Mouse (Mus musculus) liver, embryonic 12.5 days (tissue): Measurements from ENCODE around the gene Atp6v1g1. TPM values are rescaled to one million over a fixed set of nuclear protein-coding genes. Genes with fewer than 3 reads are reported as not detected.
A peak's percentile ranks its signal among the peaks of the same experiment; 100 is the strongest.

Experiments
- ATAC-seq: fragments of 200-750 bp; cut with Nextera tagmentation; 2 replicates; pipeline ENCODE4 v1.8.0; 2017; ENCODE audit warnings: moderate number of reproducible peaks, mild to moderate bottlenecking, moderate library complexity
- H3K27ac ChIP-seq: fragments of 300-500 bp; sonication (generic); 2 replicates; pipeline ENCODE4 v1.5.1; 2016; ENCODE audit warnings: mild to moderate bottlenecking
- H3K27me3 ChIP-seq: fragments of 300-500 bp; sonication (generic); replicated peaks from 2 replicates; pipeline ENCODE4 v1.6.1; 2016; ENCODE audit warnings: mild to moderate bottlenecking, moderate library complexity
- H3K36me3 ChIP-seq: fragments of 300-500 bp; sonication (generic); 2 replicates; pipeline ENCODE4 v1.6.1; 2016; ENCODE audit warnings: mild to moderate bottlenecking, moderate library complexity
- H3K4me1 ChIP-seq: fragments of 300-500 bp; sonication (generic); 2 replicates; pipeline ENCODE4 v1.6.1; 2016
- H3K4me2 ChIP-seq: fragments of 300-500 bp; sonication (generic); 2 replicates; pipeline ENCODE4 v1.6.1; 2016; ENCODE audit warnings: mild to moderate bottlenecking, moderate library complexity
- H3K4me3 ChIP-seq: fragments of 300-500 bp; sonication (generic); 2 replicates; pipeline ENCODE4 v1.5.1; 2016; ENCODE audit warnings: mild to moderate bottlenecking, moderate library complexity
- H3K9ac ChIP-seq: fragments of 300-500 bp; sonication (generic); 2 replicates; pipeline ENCODE4 v1.6.1; 2016; ENCODE audit warnings: mild to moderate bottlenecking, moderate library complexity
- H3K9me3 ChIP-seq: fragments of 300-500 bp; sonication (generic); replicated peaks from 2 replicates; pipeline ENCODE4 v1.6.1; 2016; ENCODE audit warnings: mild to moderate bottlenecking, moderate library complexity
- WGBS: fragments of 180-500 bp; shearing (Covaris S2); methylation state at CpG from one replicate; pipeline ENCODE4 v1.1.7; 2016; ENCODE audit not compliant: insufficient replicate concordance; 5-methylcytosine and 5-hydroxymethylcytosine counted together
- polyA plus RNA-seq: library from polyadenylated mRNA; unstranded; fragments of >200 nt; fragmentation: Nextera tagmentation; extraction: Ambion mirVana; gene quantifications from 2 replicates; pipeline ENCODE4 v1.2.1, GENCODE M21; 2016

Atp6v1g1 gene
- polyA plus RNA-seq, 1 experiment from 2014 or later = 124 TPM

DNA sequence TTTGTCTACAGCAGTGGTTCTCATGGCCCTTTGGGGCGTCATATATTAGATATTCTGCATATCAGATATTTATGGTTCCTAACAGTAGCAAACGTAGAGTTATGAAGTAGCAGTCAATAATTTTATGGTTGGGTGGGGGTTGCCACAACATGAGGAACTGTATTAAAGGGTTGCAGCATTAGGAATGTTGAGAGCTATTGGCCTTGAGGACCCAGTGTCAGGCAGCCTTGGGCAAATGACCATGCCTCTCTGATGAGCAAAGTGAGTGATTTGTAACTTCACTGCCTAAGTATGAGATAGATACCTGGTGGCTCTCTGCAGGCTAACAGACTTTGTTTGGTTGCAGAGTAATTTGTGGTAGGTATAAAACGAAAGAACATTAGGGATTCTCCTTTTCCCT lies 6.3 kb downstream of the Atp6v1g1 start:
- no peak overlapping the region for H3K4me2 ChIP-seq
- H3K27ac ChIP-seq = no peak overlapping the region
- H3K36me3 ChIP-seq = peaks cover 59% of the 10 kb centered on the region
- WGBS = 77% methylated on average over 3 of the region's 3 CpGs
- peaks cover 23% of the 10 kb centered on the region for H3K4me1 ChIP-seq
- ATAC-seq = no peak
- H3K9ac ChIP-seq = no peak overlapping the region
- no peaks in the 10 kb centered on the region for H3K9me3 ChIP-seq
- H3K4me3 ChIP-seq = no peak overlapping the region
- H3K27me3 ChIP-seq = no peaks in the 10 kb centered on the region

DNA sequence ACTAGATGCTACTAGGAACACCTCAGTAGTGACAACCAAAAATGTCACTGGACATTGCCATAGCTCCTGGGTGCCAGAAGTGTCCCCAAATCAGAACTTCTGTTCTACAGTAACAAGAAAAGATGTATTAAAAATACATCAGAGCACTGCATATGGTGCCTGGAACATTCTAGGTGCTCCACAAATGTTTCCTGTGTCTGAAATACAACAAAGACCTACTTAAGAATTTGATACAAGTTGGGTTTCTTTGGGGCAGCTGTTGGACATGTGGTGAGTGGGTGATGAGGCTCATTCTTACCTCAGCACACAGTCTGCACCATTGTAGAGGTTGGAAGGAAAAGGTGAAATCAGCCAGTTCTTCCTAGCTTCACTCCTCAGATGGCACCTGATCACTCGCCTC lies 8.3 kb downstream of the Atp6v1g1 start:
- Histone ChIP-seq H3K36me3 (peaks cover 57% of the 10 kb centered on the region), H3K27ac (no peak overlapping the region), H3K9me3 (no peaks in the 10 kb centered on the region), H3K4me2 (no peak overlapping the region), H3K4me3 (no peak overlapping the region), H3K4me1 (peaks cover 23% of the 10 kb centered on the region), H3K27me3 (no peaks in the 10 kb centered on the region), H3K9ac (no peak overlapping the region)
- WGBS = 92% methylated on average over 1 of the region's 1 CpGs
- no peak for ATAC-seq

DNA sequence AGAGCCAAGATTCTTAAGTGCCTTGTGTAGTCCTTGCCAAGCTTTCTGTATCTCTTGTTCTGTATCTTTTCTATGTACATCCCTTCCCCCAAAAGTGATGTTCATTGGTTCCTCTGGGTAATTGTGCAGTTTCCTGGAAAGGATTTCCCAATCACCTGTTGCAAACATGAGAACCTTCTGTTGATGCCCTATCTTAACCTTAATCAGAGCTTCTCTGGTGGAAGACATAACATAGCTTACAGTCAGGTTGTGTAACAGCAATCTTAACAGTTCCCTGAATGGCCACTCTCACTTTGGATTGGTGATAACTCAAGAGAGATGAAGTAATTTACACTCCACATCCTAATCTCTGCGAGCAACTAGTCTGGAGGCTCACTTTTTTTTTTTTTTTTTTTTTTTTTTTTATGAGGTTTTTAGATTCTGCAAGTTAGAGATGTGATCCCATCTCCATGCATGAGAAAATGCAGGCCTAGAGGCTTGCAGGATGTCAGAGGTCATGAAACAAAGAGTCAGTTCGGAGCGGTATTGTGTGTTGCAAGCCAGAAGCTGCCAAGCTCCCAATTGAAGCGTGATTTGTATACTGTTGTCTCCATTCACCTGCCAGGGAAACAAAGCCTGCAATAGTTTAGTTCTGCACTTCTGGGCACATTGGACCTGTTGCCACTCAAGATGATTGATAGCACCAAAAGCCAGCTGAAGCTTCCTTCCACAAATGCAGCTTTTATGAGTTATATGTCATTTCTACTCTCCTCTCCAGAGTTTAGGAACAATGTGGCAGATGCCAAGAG lies 9.4 kb downstream of the Atp6v1g1 start:
- H3K4me2 ChIP-seq = no peak overlapping the region
- H3K27ac ChIP-seq = no peak overlapping the region
- peaks cover 46% of the 10 kb centered on the region for H3K36me3 ChIP-seq
- 82% methylated on average over 4 of the region's 4 CpGs for WGBS
- ATAC-seq = no peak
- H3K9me3 ChIP-seq = no peaks in the 10 kb centered on the region
- no peak overlapping the region for H3K4me3 ChIP-seq
- no peaks in the 10 kb centered on the region for H3K27me3 ChIP-seq
- H3K4me1 ChIP-seq = peaks cover 30% of the 10 kb centered on the region
- no peak overlapping the region for H3K9ac ChIP-seq

DNA sequence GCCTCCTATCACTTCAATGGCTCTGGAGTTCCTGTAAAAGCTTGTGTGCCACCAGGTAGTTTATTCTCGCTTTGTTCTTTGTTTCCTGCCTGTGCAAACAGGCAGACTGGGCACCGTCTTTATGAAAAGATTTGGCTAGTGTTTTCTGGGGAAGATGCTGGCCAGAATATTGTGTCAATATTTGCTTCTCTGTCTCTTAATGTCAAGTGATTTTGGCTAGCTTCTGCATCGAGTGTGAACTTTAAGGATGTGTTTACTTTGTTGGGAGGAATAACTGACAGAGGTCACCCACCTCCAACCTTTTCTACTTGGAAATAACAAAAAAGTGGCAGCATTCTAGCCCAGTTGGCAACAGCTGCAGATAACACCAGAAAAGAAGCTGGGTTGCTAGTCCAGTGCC lies 10.0 kb downstream of the Atp6v1g1 start:
- Histone ChIP-seq H3K36me3 (peaks cover 40% of the 10 kb centered on the region), H3K4me1 (peaks cover 37% of the 10 kb centered on the region), H3K4me2 (no peak overlapping the region), H3K27ac (no peak overlapping the region), H3K4me3 (no peak overlapping the region), H3K9ac (no peak overlapping the region), H3K9me3 (no peaks in the 10 kb centered on the region), H3K27me3 (no peaks in the 10 kb centered on the region)
- ATAC-seq = no peak
- WGBS = 63% methylated on average over 3 of the region's 3 CpGs

DNA sequence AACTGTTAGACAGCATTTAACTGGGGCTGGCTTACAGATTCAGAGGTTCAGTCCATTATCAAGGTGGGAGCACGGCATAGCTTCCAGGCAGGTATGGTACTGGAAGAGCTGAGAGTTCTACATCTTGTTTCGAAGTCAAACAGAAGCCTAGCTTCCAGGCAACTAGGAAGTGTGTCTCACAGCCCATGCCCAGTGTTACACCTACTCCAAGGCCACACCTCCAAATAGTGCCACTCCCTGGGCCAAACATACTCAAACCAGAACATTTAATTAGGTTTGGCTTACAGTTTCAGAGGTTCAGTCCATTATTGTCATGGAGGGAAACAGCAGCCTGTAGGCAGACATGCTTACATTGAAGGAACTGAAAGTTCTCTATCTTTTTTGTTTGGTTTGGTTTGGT lies 10.5 kb downstream of the Atp6v1g1 start:
- Histone ChIP-seq H3K9ac (no peak overlapping the region), H3K4me2 (no peak overlapping the region), H3K27ac (no peak overlapping the region), H3K4me1 (peaks cover 42% of the 10 kb centered on the region), H3K27me3 (no peaks in the 10 kb centered on the region), H3K9me3 (no peaks in the 10 kb centered on the region), H3K4me3 (no peak overlapping the region), H3K36me3 (peaks cover 37% of the 10 kb centered on the region)
- no peak for ATAC-seq
- WGBS = 82% methylated on average over 2 of the region's 2 CpGs

DNA sequence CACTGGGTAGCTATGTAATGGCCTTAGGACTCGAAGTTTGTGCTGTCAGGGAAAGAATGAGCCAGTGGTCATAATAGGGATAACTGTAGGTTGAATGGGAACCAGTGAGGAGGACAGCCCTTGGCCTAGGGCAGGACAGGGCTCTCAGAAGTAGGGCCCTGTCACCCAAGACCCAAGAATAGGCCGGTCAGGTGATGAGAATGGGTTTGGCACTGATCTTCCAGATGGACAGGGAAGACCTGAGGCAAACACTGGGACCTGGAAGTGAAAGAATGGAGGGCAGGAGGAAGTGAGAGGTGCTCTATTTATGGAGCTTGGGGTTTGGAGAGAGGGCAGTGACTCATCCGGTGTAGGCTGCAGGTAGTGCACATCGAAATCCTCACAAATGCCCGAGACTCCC lies 12.1 kb downstream of the Atp6v1g1 start:
- H3K9ac ChIP-seq = no peak overlapping the region
- no peaks in the 10 kb centered on the region for H3K9me3 ChIP-seq
- ATAC-seq = no peak
- peaks cover 25% of the 10 kb centered on the region for H3K36me3 ChIP-seq
- no peak overlapping the region for H3K4me3 ChIP-seq
- H3K27me3 ChIP-seq = no peaks in the 10 kb centered on the region
- peaks cover 57% of the 10 kb centered on the region for H3K4me1 ChIP-seq
- no peak overlapping the region for H3K27ac ChIP-seq
- WGBS = 57% methylated on average over 5 of the region's 5 CpGs
- H3K4me2 ChIP-seq = peak overlapping the region; percentile 83; the same call in 1 of the 2 replicates

DNA sequence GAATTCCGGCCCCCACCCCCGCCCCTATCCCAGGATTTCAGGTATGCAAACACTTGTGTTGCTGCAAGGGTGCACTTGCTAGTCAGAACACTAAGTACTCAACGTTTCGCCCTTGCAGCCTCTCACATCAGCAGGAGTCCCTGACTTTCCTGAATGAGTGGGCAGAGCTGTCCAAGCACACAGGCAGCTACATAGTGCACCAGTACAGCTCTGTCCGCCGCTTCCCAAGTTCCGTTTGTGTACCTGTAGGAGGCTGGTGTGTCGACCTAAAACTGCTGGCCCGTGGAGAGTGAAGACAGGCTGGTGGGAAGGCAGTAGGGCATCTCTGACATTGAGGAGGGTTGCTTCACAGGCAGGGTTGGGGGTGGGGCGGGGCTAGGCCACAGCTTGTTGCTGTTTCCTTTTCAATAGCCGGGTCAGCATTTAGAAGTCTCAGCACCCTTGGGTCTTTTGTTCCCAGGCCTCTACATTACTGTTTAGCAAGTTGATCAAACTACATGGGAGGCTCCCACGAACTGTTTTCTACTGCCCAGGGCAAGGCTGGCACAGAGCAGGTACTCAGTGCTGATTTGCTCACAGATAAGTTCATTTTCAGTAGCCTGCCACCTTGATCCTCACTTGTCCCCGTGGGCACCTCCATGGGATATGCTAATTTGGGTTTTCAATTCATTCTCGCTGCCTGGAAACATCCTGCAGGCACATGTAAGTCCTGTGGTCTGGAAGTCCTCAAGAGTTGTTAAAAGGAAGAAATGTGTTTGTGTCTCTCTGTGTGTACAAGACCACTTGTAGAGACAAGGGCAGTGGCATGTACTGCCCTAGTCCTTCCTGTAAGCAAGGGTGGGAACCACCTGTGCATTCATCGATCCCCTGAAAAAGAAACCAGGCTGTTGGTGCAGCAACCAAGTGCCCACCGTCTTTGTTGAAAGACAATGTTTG lies 12.8 kb downstream of the Atp6v1g1 start:
- Histone ChIP-seq H3K4me3 (peak overlapping the region; percentile 73), H3K4me1 (peaks cover 63% of the 10 kb centered on the region), H3K4me2 (peak overlapping the region; percentile 83), H3K9ac (peak overlapping the region; percentile 77; the same call in 1 of the 2 replicates), H3K27me3 (no peaks in the 10 kb centered on the region), H3K9me3 (no peaks in the 10 kb centered on the region), H3K36me3 (peaks cover 18% of the 10 kb centered on the region), H3K27ac (peak overlapping the region; percentile 73; the same call in 1 of the 2 replicates)
- 33% methylated on average over 16 of the region's 16 CpGs for WGBS
- ATAC-seq = no peak

DNA sequence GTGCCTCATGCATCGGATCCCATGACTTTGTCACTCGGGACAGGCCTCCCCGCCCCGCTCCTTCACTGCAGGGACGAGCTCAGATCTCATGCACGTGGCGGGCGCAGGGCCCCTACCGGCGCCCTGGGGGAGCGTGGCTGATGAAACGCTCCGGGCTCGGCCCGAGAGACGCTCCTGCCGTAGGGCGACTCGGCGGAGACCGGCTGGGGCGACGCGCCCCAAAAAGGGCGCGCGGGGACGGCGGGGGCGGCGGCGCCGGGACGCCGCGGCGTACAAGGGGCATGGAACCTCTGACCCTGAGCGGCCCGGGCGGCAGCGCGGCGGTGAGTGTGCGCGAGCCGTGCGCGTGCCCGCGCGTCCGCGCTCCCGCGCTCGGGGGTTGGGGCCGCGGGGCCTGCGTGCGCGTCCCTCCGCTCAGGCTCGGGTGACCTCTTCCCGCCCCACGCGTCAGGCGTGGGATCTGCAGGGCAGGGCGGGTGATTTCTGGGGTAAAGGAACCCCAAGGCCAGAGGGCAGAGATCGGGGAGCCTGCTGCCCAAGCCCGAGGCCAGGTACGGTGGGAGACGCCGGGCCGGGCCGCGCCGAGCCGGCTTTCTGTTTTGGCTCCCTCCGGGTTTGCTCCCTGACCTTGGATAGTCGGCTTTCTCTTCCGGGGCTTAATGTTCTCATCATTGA lies 14.0 kb downstream of the Atp6v1g1 start, which contains the start of gene Tmem268:
Tmem268 (plus strand) TSS at position 375 of the 675 bp plus-strand sequence.
- Histone ChIP-seq H3K27ac (peak within 1 kb of the TSS; percentile 73), H3K9me3 (no peaks in the 10 kb centered on the region), H3K27me3 (no peaks in the 10 kb centered on the region), H3K4me2 (peak within 1 kb of the TSS; percentile 83), H3K4me3 (peak within 1 kb of the TSS; percentile 73), H3K4me1 (peaks cover 63% of the 10 kb centered on the region), H3K9ac (peak within 1 kb of the TSS; percentile 77), H3K36me3 (peaks cover 15% of the 10 kb centered on the region)
- under 1% methylated on average over 79 of the region's 81 CpGs for WGBS
- ATAC-seq = peak; percentile 83

DNA sequence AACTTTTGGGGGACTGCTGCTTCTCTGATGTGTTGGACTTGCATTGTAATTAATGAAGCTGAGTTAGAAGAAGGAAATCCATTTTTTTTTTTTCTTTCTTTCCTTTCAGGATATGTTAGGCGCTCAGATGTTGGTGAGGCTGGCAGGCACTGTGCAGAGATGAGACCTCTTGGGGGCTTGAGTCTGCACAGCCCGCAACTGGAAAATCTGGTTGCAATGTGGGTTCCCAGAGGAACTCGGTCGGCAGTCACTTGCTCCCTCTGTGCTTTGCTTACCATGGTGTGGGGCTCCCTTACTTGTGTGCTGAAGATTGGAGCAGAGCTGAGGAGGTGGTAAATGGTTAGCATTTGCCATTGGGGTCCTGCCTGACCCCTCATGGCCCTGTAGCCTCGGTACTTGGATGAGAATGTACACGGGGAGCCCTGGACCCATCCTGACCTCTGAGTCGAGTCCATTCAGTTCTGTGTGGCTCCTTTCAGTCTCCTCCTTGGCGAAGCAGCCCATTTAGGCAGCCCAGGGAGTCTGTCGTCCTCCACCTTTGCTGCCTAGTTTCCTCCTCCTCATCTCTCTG lies 14.6 kb downstream of the Atp6v1g1 start:
- H3K4me1 ChIP-seq = peaks cover 63% of the 10 kb centered on the region

DNA sequence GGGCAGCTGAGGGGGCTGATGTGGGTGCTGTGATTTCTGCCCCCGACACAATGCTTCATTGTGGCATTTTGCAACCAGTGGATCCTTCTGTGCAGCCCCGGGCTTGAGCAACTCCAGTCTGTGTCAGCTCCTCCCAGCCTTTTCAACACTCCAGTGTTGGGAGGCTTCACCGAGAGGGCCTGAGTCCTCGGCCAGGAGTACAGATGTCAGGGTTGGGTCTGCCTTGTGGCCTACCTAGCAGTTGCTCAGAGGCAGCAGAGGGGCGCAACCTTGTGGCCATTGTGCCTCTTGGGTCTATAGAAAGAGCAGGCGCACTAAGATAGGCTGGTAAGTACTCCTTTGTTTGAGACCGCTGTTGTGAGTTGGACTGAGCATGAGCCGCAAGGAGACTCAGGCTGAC lies 15.5 kb downstream of the Atp6v1g1 start:
- H3K27me3 ChIP-seq = no peaks in the 10 kb centered on the region
- H3K9me3 ChIP-seq = no peaks in the 10 kb centered on the region
- H3K4me1 ChIP-seq = peaks cover 59% of the 10 kb centered on the region
- H3K4me2 ChIP-seq = peak overlapping the region; percentile 83
- 68% methylated on average over 8 of the region's 8 CpGs for WGBS
- no peak overlapping the region; the same call in 1 of the 2 replicates for H3K27ac ChIP-seq
- ATAC-seq = no peak
- no peak overlapping the region for H3K4me3 ChIP-seq
- peaks cover 13% of the 10 kb centered on the region for H3K36me3 ChIP-seq
- no peak overlapping the region for H3K9ac ChIP-seq

More for the DNA sequence above, 14.6 kb downstream of the Atp6v1g1 start:
- Histone ChIP-seq H3K9me3 (no peaks in the 10 kb centered on the region), H3K36me3 (peaks cover 17% of the 10 kb centered on the region), H3K4me3 (peak overlapping the region; percentile 73), H3K9ac (peak overlapping the region; percentile 77), H3K4me2 (peak overlapping the region; percentile 83), H3K27ac (peak overlapping the region; percentile 73; the same call in 1 of the 2 replicates), H3K27me3 (no peaks in the 10 kb centered on the region)
- ATAC-seq = no peak
- 45% methylated on average over 9 of the region's 9 CpGs for WGBS
